Mouse (Mus musculus): ENCODE data around the gene Ppip5k2. TPM values are rescaled to one million over a fixed set of nuclear protein-coding genes. Genes with fewer than 3 reads are reported as not detected.

Gene Ppip5k2
- polyA plus RNA-seq (2012; rRNA removed), result 2.4 and 2.7 TPM in 2 replicates

DNA sequence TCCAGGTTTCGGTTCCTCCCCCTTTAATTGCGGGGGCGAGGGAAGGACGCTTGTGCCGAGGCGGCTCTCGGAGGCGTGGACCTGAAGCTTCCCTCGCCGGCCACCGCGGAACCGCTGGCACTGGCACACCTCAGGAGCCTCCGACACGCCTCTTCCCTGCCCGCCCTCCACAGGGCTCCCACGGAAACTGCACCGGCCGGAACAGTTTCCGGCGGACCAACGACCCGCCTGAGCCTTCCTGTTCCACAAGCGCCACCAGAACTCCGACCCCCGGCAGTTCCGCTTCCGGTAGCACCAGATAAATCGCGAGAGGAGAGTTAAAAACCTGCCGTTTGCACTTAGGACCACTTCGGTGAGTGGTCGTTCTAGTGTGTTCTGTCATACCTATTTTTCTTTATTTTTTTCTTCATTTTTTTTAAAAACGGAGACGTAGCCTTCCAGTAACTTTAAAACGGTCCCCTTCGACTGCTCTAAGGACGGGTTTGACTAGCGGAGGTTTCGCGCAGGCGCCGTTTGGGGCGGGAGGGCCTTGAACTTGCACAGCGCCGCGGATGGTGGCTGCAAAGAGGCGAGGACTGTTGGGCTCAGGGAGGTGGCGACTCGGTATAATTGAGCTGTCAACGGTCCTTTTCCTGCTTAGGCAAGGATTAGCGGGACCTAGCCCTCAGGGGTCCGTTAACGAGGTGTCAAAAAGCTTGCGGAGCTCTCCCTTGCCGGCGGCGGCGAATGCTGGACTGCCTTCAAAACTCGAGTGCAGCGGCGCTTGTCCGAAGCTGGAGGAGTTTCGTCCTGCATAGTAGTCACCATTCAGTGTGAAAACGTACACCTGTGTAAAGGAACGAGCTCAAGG, at the start of gene Ppip5k2, which contains the start of gene Gin1:
Gene Ppip5k2, minus strand, starts transcription at position 508 of the 850 bp plus-strand sequence.
Gene Gin1, plus strand, starts transcription at position 269 of the 850 bp plus-strand sequence.

DNA sequence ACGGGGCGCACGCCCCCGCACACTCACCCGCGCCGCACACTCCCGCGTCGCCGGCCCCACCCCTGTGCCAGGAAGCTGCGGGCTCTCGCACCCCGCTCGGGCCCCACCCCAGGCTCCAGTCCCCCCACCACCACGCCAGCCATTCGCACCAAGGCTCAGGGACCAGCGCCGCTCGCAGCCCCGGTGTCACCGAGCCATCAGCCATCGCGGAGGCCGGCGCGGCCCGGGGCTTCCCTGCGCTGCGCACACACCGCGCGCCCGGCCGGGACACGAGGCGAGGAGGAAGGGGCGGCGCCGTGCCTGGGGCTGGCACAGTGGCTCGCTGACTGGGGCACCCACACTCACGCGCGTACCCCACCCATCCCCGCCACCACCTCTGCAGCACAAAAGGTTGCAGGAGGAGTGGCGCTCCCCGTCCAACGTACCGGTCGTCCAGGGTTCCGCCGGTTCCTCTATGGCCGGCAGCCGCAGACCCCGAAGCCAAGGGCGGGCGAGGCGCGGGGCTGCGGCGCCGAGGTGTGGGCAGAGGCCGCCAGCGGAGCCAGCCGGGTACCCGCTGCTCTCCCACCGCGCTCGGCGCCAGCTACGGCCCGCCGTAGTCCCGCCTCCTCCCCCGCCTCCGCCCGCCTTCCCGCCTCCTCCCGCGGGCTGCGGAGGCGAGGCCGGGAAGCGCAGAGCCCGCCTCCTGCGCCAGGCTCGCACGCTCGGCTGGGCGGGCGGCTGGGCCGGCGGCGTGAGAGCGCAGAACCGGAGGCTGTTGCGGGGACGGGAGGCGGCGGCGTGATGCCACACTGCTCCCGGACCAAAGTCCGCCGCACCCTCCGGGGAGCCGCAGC, 108.6 kb downstream of the Ppip5k2 start, which contains the start of gene D1Ertd622e:
Gene D1Ertd622e, minus strand, starts transcription at position 669 of the 836 bp plus-strand sequence.

Other genes with a start within 250 kb of the Ppip5k2 start
- gene D1Ertd622e, start 108.3 kb downstream of the Ppip5k2 start, polyA plus RNA-seq (2012; rRNA removed), result 20.5 and 25.9 TPM in 2 replicates
- gene Gin1, start 239 bp downstream of the Ppip5k2 start, polyA plus RNA-seq (2012; rRNA removed), result 1.0 and 1.3 TPM in 2 replicates

Data from ovary, adult 2 months (tissue).